Mouse (Mus musculus) monocyte, adult 2 months (primary cell): ENCODE data around the gene Gp1bb.

ENCODE experiments used
- DNase-seq, 2 experiments: peaks; one replicate each; pipeline ENCODE4 v3.0.0; 2022; ENCODE audit warnings: low spot score in 2 of 2, low read depth in 1 of 2

Gene Gp1bb

GRCm38 (mm10) chr16:18605705-18606104 lies 16.5 kb downstream of the Gp1bb start:
- no peak for DNase-seq

GRCm38 (mm10) chr16:18604267-18604701 lies 17.9 kb downstream of the Gp1bb start:
- no peak for DNase-seq

- no peak for DNase-seq
Measured at GRCm38 (mm10) chr16:18601447-18601846, 20.8 kb downstream of the Gp1bb start.

DNA sequence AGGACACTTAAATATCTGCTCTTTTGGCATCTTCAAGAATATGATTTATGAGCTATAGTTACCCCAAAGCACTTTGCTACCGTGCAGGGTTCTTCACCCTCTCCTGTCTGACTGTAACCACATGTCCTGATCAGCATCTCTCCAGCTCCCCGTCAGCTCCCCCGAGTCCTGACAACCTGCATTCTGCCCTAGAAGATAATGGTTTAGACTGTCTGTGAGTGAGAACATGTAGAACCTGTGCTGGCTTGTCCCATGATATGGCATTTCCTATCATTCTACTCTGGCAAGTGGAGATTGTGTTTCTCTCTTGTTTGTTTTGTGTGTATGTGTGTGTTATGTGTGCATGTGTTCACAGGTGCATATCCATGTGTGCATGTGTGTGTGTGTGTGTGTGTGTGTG lies 24.2 kb downstream of the Gp1bb start:
- DNase-seq, result no peak

DNA sequence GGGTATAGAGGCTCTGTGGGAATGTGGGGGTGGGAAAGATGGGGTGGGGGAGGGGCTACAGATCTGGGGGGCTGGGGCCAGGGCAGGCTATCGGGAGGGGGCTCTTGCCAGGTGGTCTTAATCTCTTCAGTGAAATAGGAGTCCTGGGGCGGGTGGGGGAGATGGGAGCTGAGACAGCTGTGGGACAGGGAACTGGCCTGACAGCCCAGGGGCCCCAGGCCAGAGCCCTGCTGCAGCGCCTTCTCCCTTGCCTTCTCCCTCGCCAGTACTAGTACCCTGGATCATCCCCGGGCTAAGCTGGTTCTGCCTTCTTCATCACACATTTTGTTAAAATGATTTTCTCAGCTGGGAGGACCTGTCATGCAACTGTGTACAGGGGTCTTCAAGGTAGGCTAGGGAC lies 25.9 kb downstream of the Gp1bb start:
- DNase-seq, result no peak

GRCm38 (mm10) chr16:18593930-18594329 lies 28.3 kb downstream of the Gp1bb start:
- no peak for DNase-seq

- DNase-seq, result no peak
Measured at GRCm38 (mm10) chr16:18591047-18592018, 30.9 kb downstream of the Gp1bb start.

GRCm38 (mm10) chr16:18589804-18590790 lies 32.1 kb downstream of the Gp1bb start, which contains the start of gene Tbx1:
Gene Tbx1 (minus strand): TSS chr16:18590671.
- no peak for DNase-seq

- DNase-seq, result no peak
Measured at GRCm38 (mm10) chr16:18589080-18589621, 33.1 kb downstream of the Gp1bb start.

DNA sequence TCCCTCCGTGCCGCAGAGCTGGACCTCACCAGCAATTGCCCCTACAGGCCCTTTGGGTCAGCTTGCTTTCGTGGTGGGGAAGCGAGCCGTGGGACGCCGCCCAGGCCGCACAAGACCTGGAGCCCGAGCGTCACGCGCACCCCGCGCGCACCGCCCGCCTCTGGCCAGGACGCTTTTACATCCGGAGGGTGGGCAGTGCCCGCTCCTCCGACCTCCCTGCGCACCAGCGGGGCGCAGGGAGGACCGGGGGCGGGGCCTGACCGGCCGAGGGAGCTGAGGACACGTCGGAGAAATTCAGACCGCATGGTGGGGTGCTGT lies 33.5 kb downstream of the Gp1bb start:
- DNase-seq, result no peak

DNA sequence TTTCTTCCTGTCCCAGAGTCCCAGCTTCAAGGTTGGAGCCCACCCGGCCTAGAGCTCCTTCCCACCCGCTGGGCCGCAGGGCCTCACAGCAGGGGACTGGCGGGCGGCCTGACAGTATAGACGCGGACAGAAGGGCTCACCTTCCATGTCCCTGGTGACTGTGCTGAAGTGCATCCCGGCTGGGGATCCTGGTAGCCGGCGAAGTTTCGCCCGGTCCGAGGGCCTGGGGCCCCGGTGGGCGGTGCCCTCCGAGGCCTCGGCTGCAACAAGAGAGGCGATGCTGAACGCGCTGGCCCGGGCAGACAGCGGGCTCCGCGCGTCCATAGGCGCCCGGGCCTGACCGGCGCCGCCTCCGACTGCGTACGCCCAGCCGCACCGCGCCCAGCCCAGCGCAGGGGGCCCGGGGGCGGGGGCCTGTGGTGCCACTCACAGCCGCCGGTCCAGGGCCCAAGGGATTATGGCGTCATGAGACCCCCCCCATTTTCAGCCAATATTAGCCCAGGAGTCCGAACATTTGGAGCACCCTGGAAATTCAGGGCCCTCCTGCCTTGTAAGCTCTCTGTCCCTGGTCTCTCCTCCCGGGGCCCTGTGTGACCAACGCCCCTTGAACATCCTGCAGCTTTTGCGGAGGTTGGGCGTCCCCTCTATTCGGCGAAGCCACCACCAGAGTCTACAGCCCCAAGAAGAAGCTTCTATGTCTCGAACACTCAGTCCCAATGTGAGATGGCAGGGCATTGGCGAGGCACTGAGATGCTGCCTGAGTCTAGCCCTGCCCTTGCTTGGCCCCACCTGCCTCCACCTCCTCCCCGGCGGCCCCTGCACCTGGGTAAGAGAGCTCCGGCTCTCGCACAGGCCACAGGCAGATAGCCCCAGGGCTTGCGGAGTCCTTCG lies 34.1 kb downstream of the Gp1bb start:
- no peak for DNase-seq

- no peak for DNase-seq
Measured at GRCm38 (mm10) chr16:18586906-18587546, 35.2 kb downstream of the Gp1bb start.

DNA sequence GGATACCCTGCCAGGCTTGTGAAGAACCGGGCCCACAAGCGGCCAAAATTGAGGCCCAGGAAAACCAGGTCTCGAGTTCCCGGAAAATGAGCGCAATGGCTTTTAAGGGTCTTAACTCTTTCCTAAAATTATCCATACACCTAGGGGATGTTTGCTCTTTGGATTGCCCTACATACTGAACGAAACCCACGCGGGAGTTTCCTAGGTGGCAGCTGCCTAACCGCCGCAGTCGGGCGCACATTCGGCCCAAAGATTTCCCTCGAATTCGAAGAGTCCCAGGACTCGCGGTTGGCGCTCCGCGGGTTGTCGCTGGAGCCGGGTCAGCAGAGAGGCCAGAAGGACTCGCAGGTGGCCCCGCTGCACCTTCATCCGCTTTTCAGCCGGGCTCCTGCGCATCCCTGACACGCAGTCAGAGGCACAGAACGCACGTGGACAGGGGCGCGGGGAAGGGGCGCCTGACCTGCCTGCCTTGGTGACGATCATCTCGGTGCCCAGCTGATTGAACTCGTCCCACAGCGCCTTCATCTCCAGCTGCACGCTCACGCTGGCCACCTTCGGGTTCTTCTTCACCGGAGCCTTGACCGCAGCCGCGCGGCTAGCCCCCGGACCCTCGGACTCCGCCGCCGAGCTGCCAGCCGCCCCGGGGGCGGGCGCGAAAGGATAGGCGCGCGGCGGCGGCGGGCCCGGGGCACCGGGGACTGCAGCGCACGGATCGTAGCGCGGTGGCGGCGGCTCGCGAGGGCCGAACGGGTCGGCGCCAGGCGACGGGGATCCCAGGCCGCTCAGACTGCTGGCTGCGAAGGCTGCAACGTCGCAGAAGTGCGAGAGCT lies 35.9 kb downstream of the Gp1bb start:
- no peak for DNase-seq

DNA sequence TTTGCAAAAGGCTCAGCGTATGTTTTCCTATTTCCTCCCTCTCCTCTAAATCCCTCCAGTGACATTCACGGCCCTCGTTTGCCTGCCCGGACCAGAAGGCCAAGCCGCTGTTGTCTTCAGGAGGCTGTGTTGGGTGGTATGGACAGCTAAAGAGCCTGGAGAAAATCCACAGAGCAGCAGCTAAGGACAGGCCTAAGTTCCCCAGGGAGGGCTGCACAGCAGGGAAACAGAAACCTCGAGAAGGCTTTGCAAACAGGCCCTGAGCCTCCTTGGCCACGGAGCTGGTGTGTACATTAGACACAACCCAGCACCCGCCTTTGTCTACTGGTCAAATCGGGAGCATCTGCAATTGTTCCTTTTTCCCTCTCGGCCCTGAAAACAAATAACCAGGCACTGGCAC lies 36.5 kb downstream of the Gp1bb start:
- DNase-seq, result no peak

- no peak for DNase-seq
Measured at GRCm38 (mm10) chr16:18584901-18585510, 37.2 kb downstream of the Gp1bb start.

DNA sequence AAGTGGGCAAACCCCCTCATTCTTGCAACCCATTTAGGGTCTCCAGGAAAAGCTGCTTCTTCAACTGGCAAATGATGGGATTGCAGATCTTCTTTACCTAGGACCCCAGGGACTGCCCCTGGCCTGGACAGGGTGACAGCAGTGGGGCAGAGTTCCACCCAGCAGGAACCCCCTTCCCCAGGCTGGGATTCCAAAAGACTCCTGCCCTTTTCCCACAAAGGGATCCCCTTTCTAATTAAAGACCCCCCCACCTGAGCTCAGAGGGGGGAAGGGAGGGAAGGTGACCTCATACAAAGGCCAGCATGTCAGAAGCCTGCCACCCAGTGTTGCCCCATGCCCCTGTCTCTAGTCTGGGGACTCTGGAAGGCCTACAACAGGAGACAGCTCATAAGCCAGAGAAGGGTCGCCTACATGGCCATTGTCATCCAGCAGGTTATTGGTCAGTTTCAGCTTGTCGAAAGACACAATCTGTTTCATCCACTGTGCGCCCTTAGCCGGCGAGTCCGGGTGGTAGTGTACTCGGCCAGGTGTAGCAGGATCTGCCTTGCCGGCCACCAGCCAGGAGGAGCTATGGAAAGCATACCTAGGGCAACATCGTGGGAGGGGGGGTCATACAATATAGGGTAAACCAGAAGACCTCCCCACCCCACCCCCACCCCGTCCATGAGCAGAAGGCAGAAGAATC lies 38.4 kb downstream of the Gp1bb start:
- no peak for DNase-seq

DNA sequence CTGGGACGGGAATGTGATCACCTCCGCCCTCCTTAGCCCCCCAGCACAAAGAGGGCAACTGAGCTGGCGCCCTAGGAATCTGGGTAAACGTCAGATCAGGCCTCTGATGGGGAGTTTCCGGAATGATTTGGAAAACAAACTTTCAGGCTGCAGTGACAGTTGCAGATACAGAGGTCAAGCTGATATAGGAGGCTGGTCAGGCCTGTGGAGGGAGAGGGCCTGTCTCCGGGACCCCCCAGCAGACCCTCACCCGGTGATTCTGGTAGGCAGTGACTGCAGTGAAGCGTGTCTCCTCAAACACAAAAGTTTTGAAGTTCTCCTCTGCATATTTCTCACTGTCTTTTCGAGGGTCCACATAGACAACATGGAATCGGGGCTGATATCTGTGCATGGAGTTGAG lies 39.0 kb downstream of the Gp1bb start:
- DNase-seq, result no peak
